Mouse (Mus musculus): ENCODE measurements around the gene Gck.
"Not testable (repeated sequence)": the region's sequence is repeated elsewhere in the genome, so short reads cannot be mapped to it uniquely, and the experiment has no call there.

Gene Gck

DNA sequence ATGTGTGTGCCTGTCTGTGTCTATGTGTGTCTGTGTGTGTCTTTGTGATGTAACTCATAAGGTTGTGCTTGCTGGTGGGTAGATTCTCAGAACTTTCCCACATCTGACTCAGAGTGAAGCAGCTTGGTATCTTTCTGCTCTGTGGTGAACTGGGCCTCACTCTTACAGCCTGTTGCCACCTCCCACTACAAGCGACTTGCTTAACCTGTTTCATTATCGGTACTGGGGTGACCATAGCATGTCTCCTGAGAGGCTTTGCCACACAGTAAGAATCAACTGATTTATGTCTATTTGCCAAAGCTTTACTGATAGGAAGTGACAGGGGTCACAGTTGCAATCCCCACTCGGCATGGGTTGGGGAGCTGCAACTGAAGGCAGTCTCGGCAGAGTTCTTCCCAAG lies 41.2 kb downstream of the Gck start:
- no peak for DNase-seq (ENCODE audit: low read depth, low spot score)

DNA sequence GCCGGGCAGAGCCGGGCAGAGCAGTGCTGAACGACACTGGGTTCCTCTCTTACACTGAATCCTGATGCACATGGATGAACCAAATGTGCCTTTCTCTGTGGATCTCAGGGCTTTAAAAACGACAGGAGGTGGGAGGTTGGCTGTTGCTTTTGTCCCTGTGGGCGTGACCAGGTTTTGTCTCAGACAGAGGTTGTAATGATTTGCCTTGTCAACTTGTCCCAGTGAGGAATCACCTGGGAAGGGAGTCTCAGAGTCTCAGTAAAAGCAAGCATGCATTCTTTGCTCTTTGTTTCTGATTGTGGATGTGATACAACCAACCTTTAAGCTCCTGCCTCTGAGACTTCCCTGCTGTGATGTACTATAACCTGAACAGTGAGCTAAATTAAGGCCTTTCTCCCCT lies 42.8 kb downstream of the Gck start:
- DNase-seq (ENCODE audit: low read depth, low spot score) = no peak

DNA sequence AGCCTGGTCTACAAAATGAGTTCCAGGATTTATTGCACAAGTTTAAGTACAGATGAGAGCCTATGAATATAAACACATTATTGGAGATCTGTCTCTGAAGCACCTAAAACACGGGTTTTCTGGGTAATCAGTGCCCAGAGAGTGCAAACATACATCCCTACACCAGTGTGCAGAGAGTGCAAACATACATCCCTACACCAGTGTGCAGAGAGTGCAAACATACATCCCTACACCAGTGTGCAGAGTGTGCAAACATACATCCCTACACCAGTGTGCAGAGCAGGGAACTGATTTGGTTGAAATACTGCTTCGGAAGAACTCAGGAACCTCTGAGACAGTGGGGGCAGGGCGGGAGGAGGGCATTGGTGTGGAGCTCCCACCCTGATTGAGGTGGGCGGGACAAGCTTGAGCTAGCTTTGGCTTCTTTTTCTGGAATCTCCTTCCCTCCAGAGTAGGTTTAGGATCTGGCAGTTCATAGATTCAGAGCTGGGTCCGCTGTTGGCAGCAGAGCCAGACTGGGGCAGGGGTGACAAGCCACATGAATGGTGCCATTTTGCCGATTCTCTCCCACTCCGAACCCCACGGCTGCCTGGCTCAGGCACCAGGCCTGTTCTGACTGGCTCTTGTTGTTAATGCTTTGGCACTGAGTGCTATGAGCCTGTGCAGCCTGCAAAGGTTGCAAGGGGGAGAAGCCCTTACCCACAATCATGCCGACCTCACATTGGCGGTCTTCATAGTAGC lies 43.9 kb downstream of the Gck start:
- no peak for DNase-seq (ENCODE audit: low read depth, low spot score)

GRCm38 (mm10) chr11:5904871-5905270 lies 45.0 kb downstream of the Gck start:
- no peak for DNase-seq (ENCODE audit: low read depth, low spot score)

DNA sequence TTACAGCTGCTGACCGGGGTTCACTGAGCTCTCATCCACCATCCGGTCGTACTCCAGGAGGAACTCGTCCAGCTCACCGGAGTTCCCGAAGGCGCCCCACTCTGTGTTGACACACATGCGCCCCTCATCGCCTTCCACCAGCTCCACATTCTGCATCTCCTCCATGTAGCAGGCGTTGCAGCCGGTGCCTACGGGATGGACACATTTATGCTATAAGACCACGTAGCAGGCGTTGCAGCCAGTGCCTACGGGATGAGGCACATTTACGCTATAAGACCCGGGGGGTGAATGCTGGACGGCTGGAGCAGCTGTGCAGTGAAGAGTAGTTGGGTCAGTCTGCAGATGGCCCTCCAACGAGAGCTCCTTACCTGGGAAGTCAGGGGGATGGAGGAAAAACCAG lies 45.5 kb downstream of the Gck start:
- no peak for DNase-seq (ENCODE audit: low read depth, low spot score)

DNA sequence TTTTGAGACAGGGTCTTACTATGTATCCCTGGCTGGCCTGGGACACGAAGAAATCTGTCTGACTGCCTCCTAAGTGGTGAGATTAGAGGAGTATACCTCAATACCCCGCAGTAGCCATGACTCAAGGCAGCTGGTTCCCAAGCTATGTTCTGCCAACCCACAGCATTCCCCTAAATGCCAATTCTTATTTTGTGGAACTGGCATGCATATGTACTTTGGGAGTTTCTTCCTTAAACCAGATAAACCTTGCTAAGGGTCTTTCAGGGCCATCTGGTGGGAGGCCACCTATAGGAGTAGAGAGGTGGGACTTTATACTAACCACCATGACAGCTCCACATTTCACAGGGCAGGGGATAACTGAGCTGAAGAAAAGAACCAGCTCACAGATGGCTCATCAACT lies 46.0 kb downstream of the Gck start:
- no peak for DNase-seq (ENCODE audit: low read depth, low spot score)

GRCm38 (mm10) chr11:5902390-5902789 lies 47.5 kb downstream of the Gck start:
- no peak for DNase-seq (ENCODE audit: low read depth, low spot score)

DNA sequence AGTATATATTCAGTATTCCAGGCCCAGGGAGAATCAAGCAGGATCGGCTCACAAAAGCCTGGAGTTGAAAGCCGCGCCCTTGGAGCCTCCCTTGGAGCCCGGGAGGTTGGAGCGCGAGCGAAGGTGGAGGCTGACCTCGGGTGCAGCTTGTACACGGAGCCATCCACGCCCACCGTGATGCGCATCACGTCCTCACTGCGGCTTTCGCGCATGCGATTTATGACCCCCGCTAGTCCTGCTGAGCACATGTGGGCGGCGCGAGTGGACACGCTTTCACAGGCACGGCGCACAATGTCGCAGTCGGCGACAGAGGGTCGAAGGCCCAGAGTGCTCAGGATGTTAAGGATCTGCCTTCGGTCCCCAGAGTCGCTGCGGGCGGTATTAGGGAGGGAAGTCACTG lies 47.9 kb downstream of the Gck start:
- DNase-seq (ENCODE audit: low read depth, low spot score) = peak; percentile 74

DNA sequence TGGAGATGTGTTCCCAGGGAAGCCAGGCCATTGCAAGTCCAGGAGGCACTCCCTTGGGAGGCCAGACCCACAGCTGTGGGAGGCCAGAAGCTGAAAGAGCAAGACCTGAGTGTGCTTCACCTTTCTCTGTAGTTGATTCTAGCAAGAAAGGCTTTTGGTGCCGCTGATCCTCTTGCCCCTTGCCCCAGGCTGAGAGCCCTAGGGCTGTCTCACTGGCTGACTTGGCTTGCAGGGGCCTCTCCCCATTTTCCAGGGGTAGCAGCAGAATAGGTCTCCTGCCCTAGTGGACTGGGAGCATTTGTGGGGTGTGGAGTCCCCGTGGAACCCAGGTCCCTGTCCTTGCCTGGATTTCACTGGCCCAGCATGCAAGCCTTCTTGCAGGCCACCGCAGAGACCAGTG lies 48.6 kb downstream of the Gck start:
- DNase-seq (ENCODE audit: low read depth, low spot score) = no peak

DNA sequence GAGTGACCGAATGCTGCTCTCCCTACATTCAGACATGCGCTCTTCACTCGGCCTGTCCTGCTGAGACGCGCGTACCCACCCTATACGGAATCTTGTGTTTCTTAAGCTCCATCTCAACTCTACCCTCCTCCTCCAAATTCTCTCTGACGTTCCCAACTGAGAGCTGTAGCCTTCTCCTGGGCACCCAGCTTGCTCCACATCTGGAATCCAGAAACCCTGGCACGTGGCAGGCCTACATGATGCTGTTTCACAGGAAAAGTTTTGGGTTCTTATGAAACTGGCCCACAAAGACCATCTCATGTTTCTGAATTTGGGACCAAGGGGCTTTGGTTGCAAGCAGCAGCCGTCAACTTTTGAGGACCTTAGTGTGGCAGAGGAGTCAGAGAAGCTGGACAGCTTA lies 50.6 kb downstream of the Gck start:
- DNase-seq (ENCODE audit: low read depth, low spot score) = no peak

DNA sequence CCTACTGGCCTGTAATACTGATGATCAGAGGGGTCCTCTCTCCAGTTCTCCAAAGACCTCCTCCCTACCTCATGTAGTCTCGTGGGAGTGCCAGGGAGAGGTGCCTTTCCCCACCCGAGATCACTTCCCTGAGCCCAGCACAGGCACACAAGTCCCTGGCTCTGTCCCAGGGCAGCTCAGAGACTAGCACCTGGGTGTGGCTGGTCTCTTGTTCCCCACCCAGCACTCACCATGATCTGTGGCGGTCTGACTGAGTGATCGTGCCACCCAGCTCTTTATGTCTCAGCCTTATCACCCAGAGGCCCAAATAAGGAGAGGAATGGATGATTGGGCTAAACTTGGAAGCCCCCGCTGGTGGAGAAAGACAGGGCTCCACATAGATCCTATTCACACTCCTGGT lies 51.4 kb downstream of the Gck start, which contains the start of gene Myl7:
Gene Myl7 (minus strand): TSS at position 252 of the 400 bp plus-strand sequence.
- DNase-seq (ENCODE audit: low read depth, low spot score) = no peak

GRCm38 (mm10) chr11:5897839-5898238 lies 52.0 kb downstream of the Gck start:
- no peak for DNase-seq (ENCODE audit: low read depth, low spot score)

GRCm38 (mm10) chr11:5897230-5897629 lies 52.7 kb downstream of the Gck start:
- no peak for DNase-seq (ENCODE audit: low read depth, low spot score)

DNA sequence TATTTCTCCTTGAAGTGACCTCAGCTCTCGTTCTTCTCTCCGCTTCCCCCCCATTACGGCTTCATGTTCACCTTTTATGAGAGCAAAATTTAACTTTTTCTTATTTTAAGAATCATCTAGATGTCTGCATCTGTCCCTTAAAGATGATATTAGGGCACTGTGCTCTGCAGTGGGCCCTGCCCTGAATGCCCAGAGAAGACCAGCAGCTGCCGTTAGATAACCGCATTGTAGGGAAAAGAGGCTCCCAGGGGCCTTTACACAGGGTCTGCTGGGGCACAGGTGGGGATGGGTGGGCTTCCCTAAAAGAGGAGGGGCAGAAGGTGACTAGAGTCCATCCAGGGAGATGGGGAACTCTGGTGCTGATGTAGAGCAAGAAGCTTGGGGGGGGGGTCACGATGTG lies 56.1 kb downstream of the Gck start:
- DNase-seq (ENCODE audit: low read depth, low spot score) = no peak

- no peak for DNase-seq (ENCODE audit: low read depth, low spot score)
Measured at GRCm38 (mm10) chr11:5892810-5893368, 57.0 kb downstream of the Gck start.

DNA sequence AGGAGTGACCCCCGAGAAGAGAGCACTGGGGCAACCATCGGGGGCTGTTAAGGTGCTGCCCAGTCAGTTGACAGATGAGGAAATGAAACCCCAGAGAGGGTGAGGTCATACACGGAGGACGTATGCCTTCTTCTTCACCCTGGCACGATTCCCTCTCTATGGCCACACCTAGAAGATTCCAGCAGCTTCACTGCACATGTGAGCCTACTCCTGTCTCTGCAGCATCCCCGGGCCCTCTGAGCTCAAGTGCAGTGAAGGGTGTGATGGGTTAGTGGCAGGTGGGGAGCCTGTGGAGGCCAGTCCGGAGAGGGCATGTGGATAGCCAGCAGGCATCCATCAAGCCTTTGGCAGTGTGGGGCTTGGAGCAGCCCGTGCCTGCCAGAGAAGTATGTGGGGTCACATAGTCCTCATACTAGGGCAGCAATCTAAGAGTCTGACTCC lies 57.7 kb downstream of the Gck start:
- DNase-seq (ENCODE audit: low read depth, low spot score) = no peak

DNA sequence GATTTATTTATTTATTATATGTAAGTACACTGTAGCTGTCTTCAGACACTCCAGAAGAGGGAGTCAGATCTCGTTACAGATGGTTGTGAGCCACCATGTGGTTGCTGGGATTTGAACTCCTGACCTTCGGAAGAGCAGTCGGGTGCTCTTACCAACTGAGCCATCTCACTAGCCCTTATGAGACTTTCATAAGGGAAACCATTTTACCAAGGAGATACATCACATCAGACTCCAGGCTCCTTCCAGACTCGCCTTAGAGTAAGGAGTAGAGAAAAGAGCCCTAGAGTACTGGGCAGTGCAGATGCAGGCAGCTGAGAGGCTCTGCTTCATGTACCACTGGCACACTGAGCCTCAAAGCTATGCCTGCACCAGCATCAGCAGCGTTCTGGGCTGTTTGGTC lies 61.3 kb downstream of the Gck start:
- DNase-seq (ENCODE audit: low read depth, low spot score) = not testable (repeated sequence)

GRCm38 (mm10) chr11:5887250-5887649 lies 62.6 kb downstream of the Gck start:
- no peak for DNase-seq (ENCODE audit: low read depth, low spot score)

- peak; percentile 72 for DNase-seq (ENCODE audit: low read depth, low spot score)
Measured at GRCm38 (mm10) chr11:5886187-5886586, 63.7 kb downstream of the Gck start.

DNA sequence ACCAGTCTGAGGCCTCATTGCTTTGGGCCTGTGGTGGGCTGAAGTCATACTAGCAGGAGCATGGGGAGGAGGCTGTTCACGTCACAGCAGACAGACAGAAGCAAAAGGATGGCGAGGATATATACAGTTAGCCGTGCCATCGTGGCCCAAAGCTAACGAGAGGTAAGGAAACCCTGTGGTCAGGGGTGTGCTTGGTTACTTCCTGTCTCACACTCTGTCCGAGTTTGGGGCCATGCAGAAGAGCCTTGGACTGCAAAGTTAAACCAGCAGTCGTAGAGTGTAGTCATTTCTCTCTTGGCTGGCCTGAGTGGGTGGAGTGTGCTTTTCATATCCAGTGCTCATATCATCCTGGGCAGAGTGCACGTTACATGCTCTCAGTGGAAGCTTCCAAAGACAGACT lies 67.4 kb downstream of the Gck start:
- no peak for DNase-seq (ENCODE audit: low read depth, low spot score)

GRCm38 (mm10) chr11:5879905-5880304 lies 70.0 kb downstream of the Gck start:
- DNase-seq (ENCODE audit: low read depth, low spot score) = peak; percentile 74

GRCm38 (mm10) chr11:5878661-5879060 lies 71.2 kb downstream of the Gck start:
- DNase-seq (ENCODE audit: low read depth, low spot score) = no peak

DNA sequence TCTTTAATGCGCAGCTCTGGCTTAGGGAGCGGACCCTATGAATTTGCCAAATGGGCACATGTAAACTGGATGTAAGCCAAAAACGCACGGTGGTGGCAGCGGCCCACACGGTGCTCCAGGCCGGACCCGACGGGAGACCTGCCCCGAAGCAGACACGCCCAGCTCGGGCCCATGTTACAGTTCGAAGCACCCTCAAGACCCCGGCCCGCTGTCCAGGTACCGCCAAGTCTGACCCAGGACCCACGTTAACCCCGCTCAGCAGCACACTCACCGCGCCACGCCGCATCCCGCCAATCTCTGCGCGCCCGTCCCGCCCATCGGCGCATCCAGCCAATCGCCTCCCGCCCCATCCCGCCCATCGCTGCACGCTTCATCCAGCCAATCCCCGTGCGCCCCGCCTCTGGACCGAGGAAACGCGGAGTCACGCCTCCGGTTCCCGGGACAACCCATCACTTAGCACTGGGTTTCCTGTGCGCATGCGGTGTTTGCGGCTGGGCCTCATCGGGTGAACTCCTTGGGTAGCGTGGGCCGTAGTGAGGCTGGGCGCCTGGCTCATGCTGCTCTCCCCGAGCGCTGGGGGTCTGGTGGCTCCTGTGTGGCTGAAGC lies 71.9 kb downstream of the Gck start, which contains the start of gene Pold2:
Gene Pold2 (minus strand): TSS at position 372 of the 606 bp plus-strand sequence.
- DNase-seq (ENCODE audit: low read depth, low spot score) = peak; percentile 98
